Mouse (Mus musculus) CH12.LX (cell line): Measurements from ENCODE around the gene Jarid2.

Experiments used
- CHD1 ChIP-seq: IDR thresholded peaks from 2 replicates; pipeline ENCODE4 v1.6.1; 2012; ENCODE audit warnings: low read depth, low read length, improper control_type of control experiment, inconsistent platforms
- CTCF ChIP-seq, 2 experiments: IDR thresholded peaks in 1 of 2; conservative IDR thresholded peaks in 1 of 2; 2 replicates each; pipeline ENCODE4 v1.5.1; 2011 to 2012; ENCODE audit warnings: low read depth in 2 of 2, low read length in 2 of 2, improper control_type of control experiment in 1 of 2, inconsistent platforms in 1 of 2, mild to moderate bottlenecking in 1 of 2, moderate library complexity in 1 of 2
- ELF1 ChIP-seq: IDR thresholded peaks from 2 replicates; pipeline ENCODE4 v1.6.1; 2014; ENCODE audit warnings: low read depth, mild to moderate bottlenecking, inconsistent platforms, low read length, improper control_type of control experiment
- EP300 ChIP-seq: IDR thresholded peaks from 2 replicates; pipeline ENCODE4 v1.6.1; 2011; ENCODE audit warnings: low read length, improper control_type of control experiment
- HCFC1 ChIP-seq: IDR thresholded peaks from 2 replicates; pipeline ENCODE4 v1.6.1; 2012; ENCODE audit warnings: low read depth, mild to moderate bottlenecking, inconsistent platforms, low read length, improper control_type of control experiment
- MAX ChIP-seq: IDR thresholded peaks from 2 replicates; pipeline ENCODE4 v1.6.1; 2011; ENCODE audit warnings: low read length, improper control_type of control experiment
- POLR2A ChIP-seq: IDR thresholded peaks from 2 replicates; pipeline ENCODE4 v1.6.1; 2011; ENCODE audit warnings: low read depth, mild to moderate bottlenecking, improper control_type of control experiment, low read length
- TBP ChIP-seq: conservative IDR thresholded peaks from 2 replicates; pipeline ENCODE4 v1.6.1; 2011; ENCODE audit warnings: low read depth, low read length, improper control_type of control experiment

- TF ChIP-seq TBP = no peak
- no peak for TF ChIP-seq EP300
- no peak for TF ChIP-seq POLR2A
- TF ChIP-seq CHD1 = no peak
- no peak for TF ChIP-seq CTCF (conservative IDR thresholded peaks at IDR 0.05 in 1 of 2, IDR thresholded peaks at IDR 0.05 in 1 of 2; ENCODE audit: low read depth in 2 of 2, low read length in 2 of 2)
- no peak for TF ChIP-seq ELF1
- no peak for TF ChIP-seq HCFC1
- no peak for TF ChIP-seq MAX
Observed at GRCm38 (mm10) chr13:44948320-44949250, 219.3 kb downstream of the Jarid2 start.
